Mouse (Mus musculus) cerebellum, adult 2 months (tissue): ENCODE measurements around the gene Aprt.

Experiments used
- CTCF ChIP-seq: fragments of 200-500 bp; IDR thresholded peaks from 2 replicates; pipeline ENCODE4 v1.5.1; 2011; ENCODE audit warnings: low read depth, mild to moderate bottlenecking, control low read depth, low read length, moderate library complexity, borderline replicate concordance; ENCODE audit not compliant: insufficient read depth
- POLR2A ChIP-seq: fragments of 200-500 bp; IDR thresholded peaks from 2 replicates; pipeline ENCODE4 v1.6.1; 2011; ENCODE audit warnings: low read length, control low read depth, borderline replicate concordance; ENCODE audit not compliant: insufficient read depth

- TF ChIP-seq POLR2A, result no peak
- no peak for TF ChIP-seq CTCF
Observed at GRCm38 (mm10) chr8:122573577-122573976, 3.1 kb downstream of the Aprt start.
